Mouse (Mus musculus): ENCODE measurements around the gene Chd1. TPM values are rescaled to one million over a fixed set of nuclear protein-coding genes. Genes with fewer than 3 reads are reported as not detected.

The Chd1 gene
- total RNA-seq, 2 experiments from 2014 or later = 22.6 to 27.3 TPM

GRCm38 (mm10) chr17:15808015-15808414 lies 103.2 kb downstream of the Chd1 start:
- no peak for DNase-seq (ENCODE audit: low spot score in 2 of 2)

GRCm38 (mm10) chr17:15808468-15809374 lies 104.0 kb downstream of the Chd1 start:
- peak in 1 of 2 experiments; percentile 33 for DNase-seq (ENCODE audit: low spot score in 2 of 2)

DNA sequence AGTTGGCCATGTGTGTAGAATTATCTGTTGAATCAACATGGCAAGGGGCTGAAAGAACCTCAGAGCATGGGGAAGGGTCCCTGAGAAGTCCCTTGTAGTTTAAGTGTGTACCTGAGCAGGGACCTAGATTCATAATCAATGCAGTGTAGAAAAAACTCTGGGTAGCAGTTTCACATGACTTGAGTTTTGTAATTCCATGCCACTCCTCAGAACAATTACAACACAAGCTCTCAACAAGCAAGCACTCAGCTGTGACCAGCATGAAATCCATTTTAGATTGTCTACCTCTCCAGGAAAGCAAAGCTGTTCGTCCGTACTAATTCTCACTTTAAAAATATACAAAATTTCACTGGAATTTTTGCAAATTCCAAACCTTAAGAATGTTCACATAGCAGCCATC lies 105.2 kb downstream of the Chd1 start:
- DNase-seq (ENCODE audit: low spot score in 2 of 2) = no peak

- no peak for DNase-seq (ENCODE audit: low spot score in 2 of 2)
Measured at GRCm38 (mm10) chr17:15812136-15812778, 107.5 kb downstream of the Chd1 start.

DNA sequence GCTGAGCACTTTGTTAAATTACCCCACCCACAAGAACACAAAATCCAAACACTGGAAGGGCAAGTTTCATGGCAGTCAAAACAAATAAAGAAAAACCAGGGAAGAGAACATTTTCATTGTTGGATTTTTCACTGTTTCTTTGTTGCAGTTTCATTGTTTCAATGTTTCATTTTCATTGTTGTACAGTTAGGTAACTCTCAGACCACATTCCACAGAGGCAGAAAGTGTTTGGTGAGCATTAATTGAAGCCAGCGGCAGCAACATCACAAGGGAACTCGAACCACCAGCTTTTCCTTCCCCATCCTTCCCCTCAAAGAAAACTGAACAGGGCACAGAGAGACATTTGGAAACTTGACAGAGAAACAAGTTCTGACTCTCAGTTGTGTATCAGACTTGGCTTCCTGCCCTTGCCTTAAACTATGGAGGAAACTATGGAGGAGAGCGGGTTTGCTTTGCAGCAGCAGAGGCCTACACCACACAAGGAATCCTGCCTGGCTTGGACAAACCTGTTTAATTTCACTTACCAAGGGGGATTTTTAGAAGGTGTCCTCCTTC lies 109.0 kb downstream of the Chd1 start:
- no peak for DNase-seq (ENCODE audit: low spot score in 2 of 2)

DNA sequence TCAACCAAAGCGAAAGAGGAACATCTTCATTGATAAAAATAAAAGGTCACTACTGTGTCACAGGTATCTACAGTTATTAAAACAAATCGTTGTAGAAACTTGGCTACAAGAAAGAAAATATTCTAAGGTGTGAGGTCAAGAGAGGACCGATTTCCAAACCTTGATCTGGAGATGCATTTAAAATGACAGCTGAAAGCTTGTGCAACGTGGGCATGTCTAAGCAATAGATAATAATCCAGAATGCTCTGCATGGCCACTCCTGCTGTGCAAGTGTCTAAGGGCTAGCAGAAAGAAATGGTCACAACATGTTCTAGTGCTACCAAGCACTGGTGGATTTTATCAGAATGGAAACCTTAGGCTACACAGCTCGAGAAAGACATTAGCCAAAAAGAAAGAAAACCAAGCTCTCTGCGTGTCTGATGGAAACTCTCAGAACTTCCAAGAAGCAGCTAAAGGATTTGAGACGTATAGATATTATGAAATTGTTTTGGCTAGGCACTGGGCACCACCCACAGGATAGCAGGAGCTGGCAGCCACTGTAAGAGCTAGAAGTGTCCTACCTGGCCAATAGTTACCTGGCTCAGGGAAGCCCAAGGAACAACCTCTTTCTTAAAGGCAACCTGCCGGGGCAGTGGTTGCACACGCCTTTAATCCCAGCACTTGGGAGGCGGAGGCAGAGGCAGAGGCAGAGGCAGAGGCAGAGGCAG lies 110.7 kb downstream of the Chd1 start:
- DNase-seq (ENCODE audit: low spot score in 2 of 2) = no peak

DNA sequence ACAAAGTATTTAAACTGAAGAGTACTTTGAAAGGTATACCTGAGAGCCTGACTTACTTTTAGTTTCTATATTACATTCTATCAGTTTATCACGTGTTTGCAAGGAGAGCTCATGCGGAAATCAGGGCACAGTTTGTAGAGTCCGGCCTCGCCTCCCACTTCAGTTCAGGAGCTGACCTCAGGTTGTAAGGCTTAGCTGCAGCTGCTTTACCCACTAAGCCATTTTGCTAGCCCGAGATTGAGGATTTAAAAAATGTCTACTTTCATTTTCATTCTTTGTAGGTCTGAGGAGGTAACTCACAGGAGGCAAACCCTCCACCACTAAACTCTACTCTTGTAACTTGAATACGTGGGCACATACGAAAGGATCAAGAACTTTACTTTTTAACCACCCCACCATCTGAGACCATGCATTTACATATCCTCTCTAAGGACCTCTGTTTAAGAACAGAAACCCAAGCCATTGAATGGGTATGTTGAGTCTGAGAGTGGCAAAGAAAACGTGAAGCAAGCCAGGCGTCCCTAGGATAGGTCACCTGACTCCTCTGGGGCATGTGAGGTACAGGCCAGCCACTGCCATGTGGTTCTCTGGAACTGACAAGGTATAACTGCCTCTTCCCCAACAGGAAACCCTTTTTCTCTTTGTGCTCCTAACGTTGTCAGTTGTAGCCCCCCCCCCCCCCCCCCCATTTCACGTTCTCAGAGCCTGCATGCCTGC lies 111.8 kb downstream of the Chd1 start:
- no peak for DNase-seq (ENCODE audit: low spot score in 2 of 2)

DNA sequence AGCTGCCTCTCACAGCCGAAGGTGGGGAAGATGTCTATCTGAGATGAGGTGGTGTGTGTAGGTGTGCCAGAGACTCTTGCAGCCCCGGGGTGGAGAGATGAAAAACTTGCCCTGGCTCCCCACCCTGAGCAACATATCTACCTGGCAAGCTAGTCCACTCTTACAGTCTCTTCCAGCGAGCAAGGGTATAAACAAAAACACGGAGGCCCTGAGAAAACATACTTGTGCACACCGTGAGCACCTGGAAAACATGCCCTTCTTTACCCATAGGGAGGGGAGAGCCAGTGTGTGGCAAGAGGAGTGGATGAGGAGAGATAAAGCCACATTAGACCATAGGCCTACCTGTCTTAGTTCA lies 112.3 kb downstream of the Chd1 start:
- DNase-seq (ENCODE audit: low spot score in 2 of 2) = no peak

GRCm38 (mm10) chr17:15817634-15818033 lies 112.9 kb downstream of the Chd1 start:
- no peak for DNase-seq (ENCODE audit: low spot score in 2 of 2)

- no peak for DNase-seq (ENCODE audit: low spot score in 2 of 2)
Measured at GRCm38 (mm10) chr17:15818372-15818771, 113.6 kb downstream of the Chd1 start.

- no peak for DNase-seq (ENCODE audit: low spot score in 2 of 2)
Measured at GRCm38 (mm10) chr17:15820146-15820545, 115.4 kb downstream of the Chd1 start.

GRCm38 (mm10) chr17:15820761-15821160 lies 116.0 kb downstream of the Chd1 start:
- DNase-seq (ENCODE audit: low spot score in 2 of 2) = no peak

DNA sequence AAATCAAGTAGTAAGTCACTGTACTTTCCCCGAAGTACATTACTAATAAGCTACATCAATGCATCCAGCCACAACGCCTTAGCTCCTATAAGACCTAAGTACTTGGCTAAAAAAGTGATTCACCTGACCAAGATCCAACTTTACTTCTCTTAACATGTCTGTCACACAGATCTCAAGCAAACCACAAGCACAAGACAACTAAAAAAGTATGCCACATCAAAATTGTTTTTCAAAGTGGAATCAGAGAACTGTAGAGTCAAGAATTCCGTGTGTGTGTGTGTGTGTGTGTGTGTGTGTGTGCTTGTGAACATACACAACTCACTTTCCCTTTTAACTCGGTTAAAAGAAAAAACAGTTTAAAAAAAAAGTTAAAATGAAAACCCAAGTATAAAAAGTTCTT lies 116.9 kb downstream of the Chd1 start:
- DNase-seq (ENCODE audit: low spot score in 2 of 2) = no peak

Other genes starting within 250 kb of the Chd1 start
- gene Psmb1, start 205.2 kb upstream of the Chd1 start, total RNA-seq (2021) = 100 to 1,000 TPM; 156 TPM
- 10 to 100 TPM; 16.6 to 17.8 TPM for gene Tbp, start 205.1 kb upstream of the Chd1 start, total RNA-seq (2021)
- 10 to 100 TPM; 18.5 to 25.8 TPM for gene Pdcd2, start 177.7 kb upstream of the Chd1 start, total RNA-seq (2021)
- 1 to 10 TPM; 3.5 to 5.0 TPM for gene Prdm9, start 140.6 kb upstream of the Chd1 start, total RNA-seq (2021)
- gene Rgmb, start 126.1 kb downstream of the Chd1 start, total RNA-seq (2021) = 10 to 100 TPM; 70.7 to 85.5 TPM

All from gastrocnemius, postnatal 4 days (tissue).